Mouse (Mus musculus) testis, adult 2 months (tissue): Measurements from ENCODE around the gene Pigt.

Source experiments
- CTCF ChIP-seq: fragments of 200-500 bp; IDR thresholded peaks from 2 replicates; pipeline ENCODE4 v1.5.1; 2012; ENCODE audit warnings: low read depth, mild to moderate bottlenecking, inconsistent platforms, low read length, moderate library complexity; ENCODE audit not compliant: control insufficient read depth, insufficient read depth, insufficient replicate concordance
- POLR2A ChIP-seq: fragments of 200-500 bp; IDR thresholded peaks from 2 replicates; pipeline ENCODE4 v1.6.1; 2012; ENCODE audit warnings: low read depth, mild to moderate bottlenecking, inconsistent platforms, low read length, moderate library complexity; ENCODE audit not compliant: control insufficient read depth

- TF ChIP-seq POLR2A (no peak), CTCF (no peak)
Measured at GRCm38 (mm10) chr2:164455421-164456190, 41.7 kb upstream of the Pigt start.
